20 mouse cellular contexts compared by ENCODE assay signal in genomic region chr16:84744703-84745490, GRCm38 (mm10). TPM values are rescaled to one million over a fixed set of nuclear protein-coding genes. Genes with fewer than 3 reads are reported as not detected.
DNase-seq lines count a peak whose midpoint lies in the region; ATAC-seq and TF ChIP-seq lines count a peak whose summit lies in the region.
"Had no signal": no experiment of that assay in that cellular context is flagged by ENCODE, and none has a peak within 500 bp of the region (broad histone marks: within the 10 kb centered on the region; RNA-seq: fewer than 3 reads in every experiment).

No protein-coding gene starts in this region.

- no peak for TF ChIP-seq POLR2A in myocyte (IDR thresholded peaks at IDR 0.05; ENCODE audit: insufficient read length, low read depth)

- no peak overlapping the region for H3K4me3 ChIP-seq in forebrain, embryonic 14.5 days (ENCODE audit: low read depth, low read length)
- H3K4me3 ChIP-seq in forebrain, embryonic 12.5 days (replicated peaks): no peak overlapping the region
- no peak overlapping the region for H3K4me3 ChIP-seq in hindbrain, embryonic 14.5 days (replicated peaks; ENCODE audit: low read length)
- no peak overlapping the region for H3K4me3 ChIP-seq in hindbrain, embryonic 11.5 days (ENCODE audit: low read depth, low read length)
- H3K4me3 ChIP-seq in midbrain, embryonic 14.5 days (replicated peaks; ENCODE audit: low read depth, low read length): no peak overlapping the region
- no peak overlapping the region for H3K4me3 ChIP-seq in midbrain, embryonic 13.5 days (replicated peaks)
- H3K4me3 ChIP-seq in myocyte: no peak overlapping the region
- H3K4me3 ChIP-seq: embryonic facial prominence, embryonic 13.5 days; hindbrain, embryonic 10.5 days; limb, embryonic 13.5 days; lung, embryonic 15.5 days; midbrain, embryonic 12.5 days had no signal

- no peak overlapping the region for H3ac ChIP-seq in myocyte (ENCODE audit: control insufficient read depth, insufficient read length)

- 49% methylated on average over 10 of the region's 10 CpGs for WGBS in forebrain, embryonic 14.5 days
- 66% methylated on average over 10 of the region's 10 CpGs for WGBS in forebrain, embryonic 12.5 days
- 60% methylated on average over 10 of the region's 10 CpGs for WGBS in hindbrain, embryonic 14.5 days
- 79% methylated on average over 10 of the region's 10 CpGs for WGBS in hindbrain, embryonic 11.5 days
- 65% methylated on average over 10 of the region's 10 CpGs for WGBS in midbrain, embryonic 14.5 days
- WGBS in midbrain, embryonic 13.5 days: 61% methylated on average over 10 of the region's 10 CpGs

- no peaks in the 10 kb centered on the region for H3K27me3 ChIP-seq in forebrain, embryonic 14.5 days (replicated peaks; ENCODE audit: control insufficient read depth, insufficient read depth, low read length)
- no peaks in the 10 kb centered on the region for H3K27me3 ChIP-seq in forebrain, embryonic 12.5 days
- H3K27me3 ChIP-seq in hindbrain, embryonic 14.5 days (ENCODE audit: control insufficient read depth, insufficient read depth, low read length): no peaks in the 10 kb centered on the region
- H3K27me3 ChIP-seq in hindbrain, embryonic 11.5 days (ENCODE audit: control insufficient read depth, insufficient read depth, low read length): no peaks in the 10 kb centered on the region
- H3K27me3 ChIP-seq in midbrain, embryonic 14.5 days (ENCODE audit: control insufficient read depth, insufficient read depth, low read length): no peaks in the 10 kb centered on the region
- no peaks in the 10 kb centered on the region for H3K27me3 ChIP-seq in midbrain, embryonic 13.5 days
- no peaks in the 10 kb centered on the region for H3K27me3 ChIP-seq in myocyte (ENCODE audit: control insufficient read depth, insufficient read depth, insufficient read length)
- H3K27me3 ChIP-seq: embryonic facial prominence, embryonic 13.5 days; limb, embryonic 13.5 days; lung, embryonic 15.5 days; midbrain, embryonic 12.5 days; Patski had no signal

- no peaks in the 10 kb centered on the region for H3K9me3 ChIP-seq in forebrain, embryonic 14.5 days (replicated peaks; ENCODE audit: control insufficient read depth, low read length)
- no peaks in the 10 kb centered on the region for H3K9me3 ChIP-seq in forebrain, embryonic 12.5 days
- H3K9me3 ChIP-seq in hindbrain, embryonic 14.5 days (ENCODE audit: control insufficient read depth, low read length): no peaks in the 10 kb centered on the region
- H3K9me3 ChIP-seq in hindbrain, embryonic 11.5 days (ENCODE audit: control insufficient read depth, low read length): no peaks in the 10 kb centered on the region
- no peaks in the 10 kb centered on the region for H3K9me3 ChIP-seq in midbrain, embryonic 14.5 days (ENCODE audit: control insufficient read depth, low read length)
- H3K9me3 ChIP-seq in midbrain, embryonic 13.5 days: no peaks in the 10 kb centered on the region
- H3K9me3 ChIP-seq: embryonic facial prominence, embryonic 13.5 days; hindbrain, embryonic 10.5 days; limb, embryonic 13.5 days; lung, embryonic 15.5 days; midbrain, embryonic 12.5 days had no signal

- H3K4me1 ChIP-seq in forebrain, embryonic 14.5 days (ENCODE audit: control insufficient read depth, insufficient read depth, low read length): no peaks in the 10 kb centered on the region; the same call in 1 of the 2 replicates
- H3K4me1 ChIP-seq in forebrain, embryonic 12.5 days: no peaks in the 10 kb centered on the region
- no peaks in the 10 kb centered on the region for H3K4me1 ChIP-seq in hindbrain, embryonic 14.5 days (replicated peaks; ENCODE audit: control insufficient read depth, insufficient read depth, low read length)
- no peaks in the 10 kb centered on the region for H3K4me1 ChIP-seq in hindbrain, embryonic 11.5 days (replicated peaks; ENCODE audit: control insufficient read depth, insufficient read depth, low read length)
- H3K4me1 ChIP-seq in midbrain, embryonic 14.5 days (ENCODE audit: control insufficient read depth, insufficient read depth, low read length): no peaks in the 10 kb centered on the region
- H3K4me1 ChIP-seq in midbrain, embryonic 13.5 days (replicated peaks): no peaks in the 10 kb centered on the region
- H3K4me1 ChIP-seq: embryonic facial prominence, embryonic 13.5 days; hindbrain, embryonic 10.5 days; limb, embryonic 13.5 days; lung, embryonic 15.5 days; midbrain, embryonic 12.5 days had no signal

- ATAC-seq in forebrain, embryonic 14.5 days: peak; percentile 66; the same call in 1 of the 2 replicates
- no peak for ATAC-seq in forebrain, embryonic 12.5 days (ENCODE audit: low FRiP score)
- peak; percentile 48; the same call in 1 of the 2 replicates for ATAC-seq in hindbrain, embryonic 14.5 days (ENCODE audit: low FRiP score)
- no peak for ATAC-seq in hindbrain, embryonic 11.5 days (ENCODE audit: low FRiP score)
- no peak for ATAC-seq in midbrain, embryonic 14.5 days (ENCODE audit: low FRiP score, low TSS enrichment)
- ATAC-seq in midbrain, embryonic 13.5 days: no peak
- ATAC-seq: intestine, embryonic 16.5 days; Patski had no signal

- no peak overlapping the region for H3K4me2 ChIP-seq in forebrain, embryonic 14.5 days (ENCODE audit: low read length)
- no peak overlapping the region for H3K4me2 ChIP-seq in forebrain, embryonic 12.5 days
- no peak overlapping the region for H3K4me2 ChIP-seq in hindbrain, embryonic 14.5 days (replicated peaks)
- no peak overlapping the region for H3K4me2 ChIP-seq in hindbrain, embryonic 11.5 days (replicated peaks; ENCODE audit: low read depth, low read length)
- no peak overlapping the region for H3K4me2 ChIP-seq in midbrain, embryonic 14.5 days (ENCODE audit: low read length)
- no peak overlapping the region for H3K4me2 ChIP-seq in midbrain, embryonic 13.5 days (replicated peaks)
- H3K4me2 ChIP-seq in myocyte (ENCODE audit: low read depth): peak overlapping the region; percentile 52
- H3K4me2 ChIP-seq: embryonic facial prominence, embryonic 13.5 days; limb, embryonic 13.5 days; lung, embryonic 15.5 days; midbrain, embryonic 12.5 days had no signal

- no peaks in the 10 kb centered on the region for H3K36me3 ChIP-seq in forebrain, embryonic 14.5 days (ENCODE audit: control insufficient read depth, insufficient read depth, low read length)
- H3K36me3 ChIP-seq in forebrain, embryonic 12.5 days (replicated peaks): no peaks in the 10 kb centered on the region
- H3K36me3 ChIP-seq in hindbrain, embryonic 14.5 days (replicated peaks; ENCODE audit: control insufficient read depth, insufficient read depth): no peaks in the 10 kb centered on the region
- no peaks in the 10 kb centered on the region for H3K36me3 ChIP-seq in hindbrain, embryonic 11.5 days (ENCODE audit: control insufficient read depth, insufficient read depth, low read length)
- H3K36me3 ChIP-seq in midbrain, embryonic 14.5 days (ENCODE audit: control insufficient read depth, insufficient read depth, low read length): no peaks in the 10 kb centered on the region
- no peaks in the 10 kb centered on the region for H3K36me3 ChIP-seq in midbrain, embryonic 13.5 days
- H3K36me3 ChIP-seq in myocyte (ENCODE audit: control insufficient read depth, insufficient read depth): no peaks in the 10 kb centered on the region
- H3K36me3 ChIP-seq: embryonic facial prominence, embryonic 13.5 days; hindbrain, embryonic 10.5 days; limb, embryonic 13.5 days; lung, embryonic 15.5 days; midbrain, embryonic 12.5 days had no signal

- DNase-seq in forebrain, embryonic 14.5 days (ENCODE audit: low spot score): peak; percentile 31
- no peak for DNase-seq in hindbrain, embryonic 14.5 days (ENCODE audit: low spot score)
- DNase-seq in hindbrain, embryonic 11.5 days (ENCODE audit: low spot score): no peak
- DNase-seq in midbrain, embryonic 14.5 days: peak; percentile 2
- DNase-seq in urinary bladder, adult 2 months (ENCODE audit: low spot score): no peak
- DNase-seq: cerebellum, adult 11-12 months; gastrocnemius, postnatal 36 days; right cerebral cortex, postnatal 25 days; thymus, postnatal 4 days had no signal

- no peaks in the 10 kb centered on the region for H3K79me2 ChIP-seq in myocyte (ENCODE audit: control insufficient read depth, insufficient read depth)

- no peak overlapping the region for H3K9ac ChIP-seq in forebrain, embryonic 14.5 days (ENCODE audit: low read length)
- no peak overlapping the region for H3K9ac ChIP-seq in forebrain, embryonic 12.5 days
- no peak overlapping the region for H3K9ac ChIP-seq in hindbrain, embryonic 14.5 days
- H3K9ac ChIP-seq in hindbrain, embryonic 11.5 days (ENCODE audit: low read depth, low read length): no peak overlapping the region
- H3K9ac ChIP-seq in midbrain, embryonic 14.5 days (replicated peaks; ENCODE audit: low read length): no peak overlapping the region
- H3K9ac ChIP-seq in midbrain, embryonic 13.5 days (replicated peaks): no peak overlapping the region
- H3K9ac ChIP-seq: embryonic facial prominence, embryonic 13.5 days; limb, embryonic 13.5 days; lung, embryonic 15.5 days; midbrain, embryonic 12.5 days had no signal

- H3K27ac ChIP-seq in forebrain, embryonic 14.5 days (ENCODE audit: low read depth, low read length): no peak overlapping the region
- no peak overlapping the region for H3K27ac ChIP-seq in forebrain, embryonic 12.5 days
- H3K27ac ChIP-seq in hindbrain, embryonic 14.5 days: no peak overlapping the region
- H3K27ac ChIP-seq in hindbrain, embryonic 11.5 days (ENCODE audit: low read depth, low read length): no peak overlapping the region
- H3K27ac ChIP-seq in midbrain, embryonic 14.5 days (replicated peaks; ENCODE audit: low read depth, low read length): no peak overlapping the region
- H3K27ac ChIP-seq in midbrain, embryonic 13.5 days: no peak overlapping the region
- H3K27ac ChIP-seq: embryonic facial prominence, embryonic 13.5 days; hindbrain, embryonic 10.5 days; kidney, postnatal 0 days; limb, embryonic 13.5 days; lung, embryonic 15.5 days; midbrain, embryonic 12.5 days had no signal

RNA-seq across cellular contexts. Expression of gene Mrpl39, which starts 9.4 kb away (rescaled TPM):
- polyA plus RNA-seq in forebrain, embryonic 14.5 days (2014; fragmentation: Nextera tagmentation; extraction: Ambion mirVana): 35.4 and 43.7 TPM in 2 replicates
- polyA plus RNA-seq in forebrain, embryonic 12.5 days (2016; fragmentation: Nextera tagmentation; extraction: Ambion mirVana): 49.3 and 53.3 TPM in 2 replicates
- 38.0 and 38.1 TPM in 2 replicates for polyA plus RNA-seq in hindbrain, embryonic 14.5 days (2014; fragmentation: Nextera tagmentation; extraction: Ambion mirVana)
- polyA plus RNA-seq in hindbrain, embryonic 11.5 days (2014; fragmentation: Nextera tagmentation; extraction: Ambion mirVana): 55.2 and 56.2 TPM in 2 replicates
- polyA plus RNA-seq in midbrain, embryonic 14.5 days (2014; fragmentation: Nextera tagmentation; extraction: Ambion mirVana): 34.4 and 43.1 TPM in 2 replicates
- 43.9 and 49.6 TPM in 2 replicates for polyA plus RNA-seq in midbrain, embryonic 13.5 days (2015; fragmentation: Nextera tagmentation; extraction: Ambion mirVana)
- 36.6 TPM for polyA plus RNA-seq in myocyte (2012; fragmentation: generic; extraction: Trizol)
- polyA plus RNA-seq in urinary bladder, adult 2 months (2012; rRNA removed): 22.1 and 24.4 TPM in 2 replicates

RNA-seq across cellular contexts. Expression of gene Jam2, which starts 29.0 kb away (rescaled TPM):
- polyA plus RNA-seq in forebrain, embryonic 14.5 days (2014; fragmentation: Nextera tagmentation; extraction: Ambion mirVana): 28.9 and 29.1 TPM in 2 replicates
- 43.1 and 46.5 TPM in 2 replicates for polyA plus RNA-seq in forebrain, embryonic 12.5 days (2016; fragmentation: Nextera tagmentation; extraction: Ambion mirVana)
- 33.9 and 34.0 TPM in 2 replicates for polyA plus RNA-seq in hindbrain, embryonic 14.5 days (2014; fragmentation: Nextera tagmentation; extraction: Ambion mirVana)
- 70.4 and 80.0 TPM in 2 replicates for polyA plus RNA-seq in hindbrain, embryonic 11.5 days (2014; fragmentation: Nextera tagmentation; extraction: Ambion mirVana)
- 25.4 and 37.7 TPM in 2 replicates for polyA plus RNA-seq in midbrain, embryonic 14.5 days (2014; fragmentation: Nextera tagmentation; extraction: Ambion mirVana)
- 40.7 and 44.1 TPM in 2 replicates for polyA plus RNA-seq in midbrain, embryonic 13.5 days (2015; fragmentation: Nextera tagmentation; extraction: Ambion mirVana)
- polyA plus RNA-seq in myocyte (2012; fragmentation: generic; extraction: Trizol): 37.2 TPM
- 26.8 and 26.9 TPM in 2 replicates for polyA plus RNA-seq in urinary bladder, adult 2 months (2012; rRNA removed)

Comparison
In these comparisons a context has a peak if more than half of its experiments do, and no peak if none do; other contexts are left out.
1. ATAC-seq: peak in forebrain, embryonic 14.5 days (single experiment) and hindbrain, embryonic 14.5 days (single experiment); none in forebrain, embryonic 12.5 days (single experiment), hindbrain, embryonic 11.5 days (single experiment), midbrain, embryonic 14.5 days (single experiment) and midbrain, embryonic 13.5 days (single experiment).
2. DNase-seq: peak in forebrain, embryonic 14.5 days (single experiment) and midbrain, embryonic 14.5 days (single experiment); none in hindbrain, embryonic 14.5 days (single experiment), hindbrain, embryonic 11.5 days (single experiment) and urinary bladder, adult 2 months (single experiment).